Mouse (Mus musculus): Measurements from ENCODE around the gene Bhmt. TPM values are rescaled to one million over a fixed set of nuclear protein-coding genes. Genes with fewer than 3 reads are reported as not detected.

Gene Bhmt
- polyA plus RNA-seq (2017; shearing (Covaris generic)), result 0.20 TPM

GRCm38 (mm10) chr13:93637282-93638245 is at the start of gene Bhmt:
TSS of gene Bhmt (minus strand) at chr13:93637961.

GRCm38 (mm10) chr13:93674131-93674561 is 36.4 kb upstream of the Bhmt start, which contains the start of the genes Bhmt2 and Dmgdh:
TSS of gene Bhmt2 (minus strand) at chr13:93674302.
TSS of gene Dmgdh (plus strand) at chr13:93674433.

Other genes with a start within 250 kb of the Bhmt start
- gene Jmy, start 138.2 kb downstream of the Bhmt start, polyA plus RNA-seq (2017; shearing (Covaris generic)), result 102 TPM
- gene Bhmt2, start 36.3 kb upstream of the Bhmt start, polyA plus RNA-seq (2017; shearing (Covaris generic)), result not detected
- gene Dmgdh, start 36.5 kb upstream of the Bhmt start, polyA plus RNA-seq (2017; shearing (Covaris generic)), result not detected
- gene Arsb, start 133.7 kb upstream of the Bhmt start, polyA plus RNA-seq (2017; shearing (Covaris generic)), result 25.5 TPM